Mouse (Mus musculus) kidney, embryonic 14.5 days (tissue): ENCODE measurements at regions not wholly inside any gene's neighbourhood (a gene's known extent, or its start where the extent isn't known, plus 50 kb on each side); places are given as distances from the start of the nearest gene placed in this dataset.
"Not testable (repeated sequence)": the region's sequence is repeated elsewhere in the genome, so short reads cannot be mapped to it uniquely, and the experiment has no call there.

ENCODE experiments used
- ATAC-seq: fragments of 200-750 bp; cut with Nextera tagmentation; 2 replicates; pipeline ENCODE4 v1.8.0; 2017; ENCODE audit warnings: moderate number of reproducible peaks, mild to moderate bottlenecking, moderate TSS enrichment, moderate library complexity; ENCODE audit not compliant: low FRiP score, low TSS enrichment
- H3K27ac ChIP-seq: fragments of 300-500 bp; sonication (generic); 2 replicates; pipeline ENCODE4 v1.5.1; 2014; ENCODE audit warnings: low read depth, mild to moderate bottlenecking, low read length, moderate library complexity, mixed read lengths
- H3K27me3 ChIP-seq: fragments of 300-500 bp; sonication (generic); 2 replicates; pipeline ENCODE4 v1.6.1; 2014; ENCODE audit warnings: mild to moderate bottlenecking, low read length; ENCODE audit not compliant: control insufficient read depth, insufficient read depth
- H3K36me3 ChIP-seq: fragments of 300-500 bp; sonication (generic); 2 replicates; pipeline ENCODE4 v1.6.1; 2014; ENCODE audit warnings: low read length, mixed read lengths; ENCODE audit not compliant: control insufficient read depth, insufficient read depth
- H3K4me1 ChIP-seq: fragments of 300-500 bp; sonication (generic); 2 replicates; pipeline ENCODE4 v1.6.1; 2014; ENCODE audit warnings: low read length, mixed read lengths; ENCODE audit not compliant: control insufficient read depth, insufficient read depth
- H3K4me2 ChIP-seq: fragments of 300-500 bp; sonication (generic); replicated peaks from 2 replicates; pipeline ENCODE4 v1.6.1; 2014; ENCODE audit warnings: low read depth, mild to moderate bottlenecking, low read length
- H3K4me3 ChIP-seq: fragments of 300-500 bp; sonication (generic); 2 replicates; pipeline ENCODE4 v1.5.1; 2014; ENCODE audit warnings: mild to moderate bottlenecking, low read length
- H3K9ac ChIP-seq: fragments of 300-500 bp; sonication (generic); 2 replicates; pipeline ENCODE4 v1.6.1; 2014; ENCODE audit warnings: low read depth, mild to moderate bottlenecking, low read length, moderate library complexity
- H3K9me3 ChIP-seq: fragments of 300-500 bp; sonication (generic); 2 replicates; pipeline ENCODE4 v1.6.1; 2016; ENCODE audit warnings: low read length; ENCODE audit not compliant: control insufficient read depth
- WGBS: fragments of 180-500 bp; shearing (Covaris S2); extraction: QIAGEN DNeasy Blood & Tissue Kit; methylation state at CpG from one replicate; pipeline ENCODE4 v1.1.7; 2014; 5-methylcytosine and 5-hydroxymethylcytosine counted together

DNA sequence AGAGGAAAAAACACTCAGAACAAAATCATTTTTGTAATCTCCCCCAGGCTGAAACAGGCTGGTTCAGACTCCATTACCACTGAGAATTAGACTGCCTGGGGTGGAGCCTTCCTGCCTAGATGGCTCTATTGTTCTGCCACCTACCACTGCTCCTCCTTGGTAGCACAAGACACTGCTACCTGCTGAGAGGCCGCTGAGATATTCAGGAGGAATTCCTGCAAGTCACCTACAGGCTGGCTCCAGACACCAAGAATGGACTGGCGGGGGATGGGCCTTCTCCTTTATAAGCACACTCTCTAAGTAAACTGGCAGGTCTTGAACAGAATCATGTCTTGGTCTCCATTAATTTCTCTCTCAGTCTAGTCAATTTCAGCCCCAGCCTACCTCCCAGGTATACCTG is 3289.4 kb downstream of the Gm37988 start:
- no peak overlapping the region for H3K27ac ChIP-seq
- ATAC-seq, result no peak
- H3K9ac ChIP-seq, result no peak overlapping the region
- no peaks in the 10 kb centered on the region for H3K27me3 ChIP-seq
- WGBS, result 75% methylated on average over 2 of the region's 2 CpGs
- H3K4me2 ChIP-seq, result no peak overlapping the region
- no peak overlapping the region for H3K4me3 ChIP-seq
- no peaks in the 10 kb centered on the region for H3K9me3 ChIP-seq
- H3K4me1 ChIP-seq, result no peaks in the 10 kb centered on the region
- no peaks in the 10 kb centered on the region for H3K36me3 ChIP-seq

DNA sequence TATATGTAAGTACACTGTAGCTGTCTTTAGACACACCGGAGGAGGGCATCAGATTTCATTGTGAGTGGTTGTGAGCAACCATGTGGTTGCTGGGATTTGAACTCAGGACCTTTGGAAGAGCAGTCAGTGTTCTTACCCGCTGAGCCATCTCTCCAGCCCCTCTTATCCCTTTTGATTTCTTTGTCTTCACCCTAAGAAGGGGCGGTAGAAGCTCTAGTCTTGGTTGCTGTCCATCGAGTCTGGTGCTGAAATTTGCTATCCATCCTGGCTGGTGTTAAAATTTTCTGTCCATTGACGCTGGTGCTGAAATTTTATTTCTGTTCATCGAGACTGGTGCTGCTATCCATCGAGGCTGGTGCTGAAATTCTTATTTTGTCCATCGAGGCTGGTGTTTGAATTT is 3290.9 kb upstream of the A830018L16Rik start:
- not testable (repeated sequence) for H3K9me3 ChIP-seq, H3K4me1 ChIP-seq, H3K27me3 ChIP-seq, H3K4me3 ChIP-seq, H3K9ac ChIP-seq, H3K36me3 ChIP-seq, H3K27ac ChIP-seq, H3K4me2 ChIP-seq
- WGBS, result 44% methylated on average over 8 of the region's 8 CpGs
- ATAC-seq, result peak; percentile 52; the same call in 1 of the 2 replicates

DNA sequence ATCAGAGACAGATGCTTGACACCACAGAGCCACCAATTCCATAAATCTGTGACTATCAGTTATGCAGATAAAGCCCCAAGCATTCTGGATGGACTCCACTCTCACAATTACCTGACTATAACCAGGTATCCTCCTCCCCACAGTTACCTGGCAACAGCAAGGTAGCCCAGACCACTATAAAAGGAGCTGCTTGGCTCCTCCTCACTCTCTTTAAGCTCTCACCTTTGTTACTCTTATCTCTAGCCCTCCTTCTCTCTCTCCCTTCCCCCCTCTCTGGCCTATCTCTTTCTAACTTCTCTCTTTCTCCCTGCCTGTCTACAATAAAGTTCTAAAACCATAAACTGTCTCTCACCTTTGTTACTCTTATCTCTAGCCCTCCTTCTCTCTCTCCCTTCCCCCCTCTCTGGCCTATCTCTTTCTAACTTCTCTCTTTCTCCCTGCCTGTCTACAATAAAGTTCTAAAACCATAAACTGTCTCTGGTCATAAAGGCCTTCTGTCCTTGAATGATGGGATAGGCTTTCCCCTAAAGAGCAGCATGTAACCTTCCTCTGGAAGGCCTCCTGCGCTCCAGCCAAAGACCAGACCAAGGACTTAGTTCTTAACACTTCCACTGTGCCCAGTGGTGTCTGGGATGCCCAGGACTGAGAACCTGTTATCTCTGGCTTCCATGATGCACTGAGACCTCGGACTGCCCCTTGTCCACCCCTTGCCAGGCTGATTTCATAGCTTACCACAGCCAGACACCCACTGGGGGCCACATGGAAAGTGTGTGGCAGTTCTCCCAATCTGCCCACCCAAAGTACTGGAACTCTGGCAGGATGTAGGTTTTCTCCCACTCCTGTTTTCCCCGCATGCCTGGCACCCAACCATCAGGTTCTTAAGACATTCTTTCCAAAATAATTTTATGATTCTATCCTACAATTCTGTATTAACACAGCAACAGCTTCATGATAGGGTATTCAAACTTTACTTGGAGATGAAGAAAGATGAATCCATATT is 3279.2 kb upstream of the A830018L16Rik start:
- not testable (repeated sequence) for H3K4me2 ChIP-seq, H3K9me3 ChIP-seq, H3K9ac ChIP-seq, H3K4me1 ChIP-seq, H3K4me3 ChIP-seq, H3K27me3 ChIP-seq, H3K27ac ChIP-seq, ATAC-seq, H3K36me3 ChIP-seq
- 77% methylated on average over 3 of the region's 3 CpGs for WGBS

DNA sequence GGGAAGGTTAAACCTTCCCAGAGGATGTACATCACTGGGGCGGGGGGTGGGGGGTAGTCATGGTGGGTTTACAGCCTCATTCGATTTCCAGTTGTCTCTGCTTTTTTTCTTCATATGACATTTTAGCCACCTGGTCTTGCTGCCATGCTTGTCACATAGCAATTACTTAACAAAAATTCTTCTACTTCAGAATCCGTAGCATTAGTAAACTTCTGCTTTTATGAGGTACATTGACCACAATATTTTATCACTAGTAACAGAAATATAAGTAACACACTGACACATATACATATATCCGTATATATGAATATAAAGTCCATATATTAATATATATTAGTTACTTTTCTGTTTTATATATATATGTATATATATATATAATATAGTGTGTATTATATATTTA is 3271.3 kb upstream of the A830018L16Rik start:
- Histone ChIP-seq H3K9ac (no peak overlapping the region), H3K27me3 (no peaks in the 10 kb centered on the region), H3K9me3 (no peaks in the 10 kb centered on the region), H3K4me2 (no peak overlapping the region), H3K27ac (no peak overlapping the region), H3K36me3 (no peaks in the 10 kb centered on the region), H3K4me1 (no peaks in the 10 kb centered on the region), H3K4me3 (no peak overlapping the region)
- no peak for ATAC-seq
- WGBS, result 84% methylated on average over 4 of the region's 4 CpGs

DNA sequence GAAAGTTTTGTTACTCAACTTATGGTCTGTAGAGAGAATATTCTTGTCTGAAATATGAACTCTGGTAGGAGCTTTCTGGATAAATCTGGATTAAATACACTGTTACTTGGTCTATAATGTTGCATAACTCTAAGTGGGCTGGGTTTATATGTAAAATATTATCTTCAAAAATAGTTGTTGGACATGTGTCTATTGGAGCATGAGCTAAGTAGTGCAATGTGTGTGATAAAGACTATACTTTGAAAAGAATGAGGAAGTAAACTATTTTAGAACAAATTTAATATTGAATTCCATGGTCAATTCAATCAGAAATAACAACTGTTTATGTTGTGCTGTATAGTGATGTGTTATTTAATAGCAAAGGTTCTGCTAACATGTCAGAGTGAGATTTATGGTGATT is 3240.7 kb upstream of the A830018L16Rik start:
- no peak for ATAC-seq
- no peak overlapping the region for H3K4me2 ChIP-seq
- no peak overlapping the region for H3K4me3 ChIP-seq
- H3K36me3 ChIP-seq, result no peaks in the 10 kb centered on the region
- H3K4me1 ChIP-seq, result no peaks in the 10 kb centered on the region
- H3K27me3 ChIP-seq, result no peaks in the 10 kb centered on the region
- no peak overlapping the region for H3K27ac ChIP-seq
- no peaks in the 10 kb centered on the region for H3K9me3 ChIP-seq
- H3K9ac ChIP-seq, result no peak overlapping the region
